Mouse (Mus musculus) liver, adult 2 months (tissue): ENCODE data around the gene Fkbpl.

ENCODE experiments used
- CTCF ChIP-seq: fragments of 200-500 bp; IDR thresholded peaks from 2 replicates; pipeline ENCODE4 v1.5.1; 2011; ENCODE audit warnings: low read depth, low read length, control low read depth
- POLR2A ChIP-seq: fragments of 200-500 bp; IDR thresholded peaks from 2 replicates; pipeline ENCODE4 v1.6.1; 2011; ENCODE audit warnings: low read length, control low read depth; ENCODE audit not compliant: insufficient read depth; ENCODE audit errors: extremely low read depth

- TF ChIP-seq POLR2A (no peak), CTCF (no peak)
Observed at GRCm38 (mm10) chr17:34658145-34658544, 13.6 kb downstream of the Fkbpl start.
